Mouse (Mus musculus): ENCODE results near the gene Mlxip. TPM values are rescaled to one million over a fixed set of nuclear protein-coding genes. Genes with fewer than 3 reads are reported as not detected.

The Mlxip gene
- total RNA-seq (2023) = 100 to 1,000 TPM; 118 to 151 TPM

GRCm38 (mm10) chr5:123394303-123394956 lies at the start of gene Mlxip:
TSS of gene Mlxip (plus strand) at chr5:123394798.

GRCm38 (mm10) chr5:123489112-123489785 lies 94.7 kb downstream of the Mlxip start, which contains the start of the genes Lrrc43 and Il31:
TSS of gene Lrrc43 (plus strand) at chr5:123489305.
TSS of gene Il31 (minus strand) at chr5:123489489.

Other genes with a start within 250 kb of the Mlxip start
- gene Psmd9, start 225.4 kb upstream of the Mlxip start, total RNA-seq (2023) = 10 to 100 TPM; 25.8 to 28.0 TPM
- not detected for gene Hpd, start 212.1 kb upstream of the Mlxip start, total RNA-seq (2023)
- gene Wdr66, start 142.7 kb upstream of the Mlxip start, total RNA-seq (2023) = 1 to 10 TPM; 2.4 to 2.5 TPM
- 10 to 100 TPM; 59.8 to 62.5 TPM for gene Bcl7a, start 51.0 kb upstream of the Mlxip start, total RNA-seq (2023)
- gene Lrrc43, start 94.5 kb downstream of the Mlxip start, total RNA-seq (2023) = not detected
- gene Il31, start 94.7 kb downstream of the Mlxip start, total RNA-seq (2023) = not detected
- not detected for gene B3gnt4, start 115.7 kb downstream of the Mlxip start, total RNA-seq (2023)
- gene Diablo, start 129.4 kb downstream of the Mlxip start, total RNA-seq (2023) = 10 to 100 TPM; 75.1 to 79.2 TPM
- 10 to 100 TPM in 1 of 2 experiments, 1 to 10 TPM in 1; 5.0 to 10.8 TPM for gene Gm49027, start 130.7 kb downstream of the Mlxip start, total RNA-seq (2023)
- gene Vps33a, start 178.2 kb downstream of the Mlxip start, total RNA-seq (2023) = 10 to 100 TPM; 43.5 to 50.7 TPM

Data from B cell, adult 67 days (primary cell).